In the genomic region with DNA sequence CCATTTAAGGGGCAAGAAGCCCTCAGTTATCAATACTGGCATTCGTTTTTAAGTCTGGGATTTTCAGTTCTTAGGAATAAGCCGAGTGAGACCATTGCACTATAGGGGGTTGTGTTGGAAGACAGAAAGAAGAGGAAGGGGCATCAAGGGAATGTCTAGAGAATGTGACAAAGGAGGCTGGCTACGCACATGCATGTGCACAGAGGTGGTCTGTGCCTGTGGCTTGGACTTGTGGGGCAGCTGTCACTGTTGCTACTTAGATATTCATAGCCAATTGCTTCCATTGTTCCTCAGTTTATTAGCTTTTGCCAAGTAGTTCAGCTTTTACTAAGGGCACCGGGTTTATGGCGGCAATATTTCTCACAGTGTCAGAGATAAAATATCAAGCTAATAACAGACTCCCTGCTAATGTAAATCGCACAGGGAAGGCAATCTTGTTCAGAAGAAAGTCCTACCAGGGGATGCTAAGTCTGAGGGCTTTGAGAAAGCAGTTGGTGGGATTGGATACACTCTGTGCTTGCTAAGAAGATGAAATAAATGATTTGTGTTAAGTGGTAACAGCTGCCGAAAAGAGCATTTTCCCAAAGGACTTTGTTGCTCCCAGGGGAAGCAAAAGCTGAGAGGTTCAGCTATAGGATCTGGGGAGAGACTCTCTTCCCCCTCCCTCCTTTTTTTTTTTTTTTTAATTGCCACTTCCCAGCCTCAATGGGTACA, we compare ENCODE assay signal across 16 mouse cellular contexts.
DNase-seq lines count a peak whose midpoint lies in the region; ATAC-seq and TF ChIP-seq lines count a peak whose summit lies in the region.
"Had no signal": no experiment of that assay in that cellular context is flagged by ENCODE, and none has a peak within 500 bp of the region (broad histone marks: within the 10 kb centered on the region; RNA-seq: fewer than 3 reads in every experiment).

No protein-coding gene starts in this region.

- DNase-seq in liver, postnatal 0 days: no peak
- peak; percentile 44 for DNase-seq in mesoderm, embryonic 11.5 days (ENCODE audit: low read depth, low spot score)
- peak; percentile 56 for DNase-seq in retina, postnatal 1 day
- DNase-seq in heart, adult 8-10 months (ENCODE audit: low spot score): no peak
- DNase-seq: adrenal gland, postnatal 14 days; cerebellum, postnatal 36 days; heart, postnatal 4 days; lung, embryonic 14.5 days; right cerebral cortex, postnatal 14 days had no signal

- WGBS in liver, embryonic 15.5 days (ENCODE audit: insufficient replicate concordance): 47% methylated on average over 7 of the region's 7 CpGs
- WGBS in liver, postnatal 0 days (ENCODE audit: insufficient replicate concordance): 58% methylated on average over 7 of the region's 7 CpGs
- WGBS in forebrain, embryonic 16.5 days: 29% methylated on average over 7 of the region's 7 CpGs
- WGBS in kidney, embryonic 14.5 days: 42% methylated on average over 7 of the region's 7 CpGs

- no peak for TF ChIP-seq CTCF in liver, postnatal 0 days (IDR thresholded peaks at IDR 0.05; ENCODE audit: low read depth)

- H3K27me3 ChIP-seq in liver, embryonic 15.5 days: no peaks in the 10 kb centered on the region
- no peaks in the 10 kb centered on the region for H3K27me3 ChIP-seq in liver, postnatal 0 days (ENCODE audit: insufficient read depth, low read length)
- H3K27me3 ChIP-seq in forebrain, embryonic 16.5 days (replicated peaks; ENCODE audit: control insufficient read depth, insufficient read depth, low read length): no peaks in the 10 kb centered on the region
- no peaks in the 10 kb centered on the region for H3K27me3 ChIP-seq in kidney, embryonic 14.5 days (ENCODE audit: control insufficient read depth, insufficient read depth, low read length)
- H3K27me3 ChIP-seq: limb, embryonic 15.5 days had no signal

- H3K27ac ChIP-seq in liver, embryonic 15.5 days (replicated peaks): no peak overlapping the region
- H3K27ac ChIP-seq in liver, postnatal 0 days (ENCODE audit: low read depth): no peak overlapping the region
- peak overlapping the region; percentile 12 for H3K27ac ChIP-seq in forebrain, embryonic 16.5 days (ENCODE audit: low read length)
- no peak overlapping the region for H3K27ac ChIP-seq in kidney, embryonic 14.5 days (ENCODE audit: low read depth, low read length)
- H3K27ac ChIP-seq: limb, embryonic 15.5 days had no signal

- TF ChIP-seq EP300 in liver, postnatal 0 days (IDR thresholded peaks at IDR 0.05; ENCODE audit: low read depth): no peak

- ATAC-seq in liver, embryonic 15.5 days (ENCODE audit: insufficient read depth): 0 out of 2 replicates have a peak, but pooled peaks have one; percentile 18
- no peak for ATAC-seq in liver, postnatal 0 days
- ATAC-seq in forebrain, embryonic 16.5 days: peak; percentile 57
- ATAC-seq in kidney, embryonic 14.5 days (ENCODE audit: low FRiP score, low TSS enrichment): no peak

- no peak overlapping the region for H3K4me2 ChIP-seq in liver, embryonic 15.5 days
- no peak overlapping the region for H3K4me2 ChIP-seq in liver, postnatal 0 days (ENCODE audit: low read depth, low read length)
- H3K4me2 ChIP-seq in forebrain, embryonic 16.5 days (ENCODE audit: low read length): no peak overlapping the region
- H3K4me2 ChIP-seq in kidney, embryonic 14.5 days (replicated peaks; ENCODE audit: low read depth, low read length): no peak overlapping the region
- H3K4me2 ChIP-seq: heart, embryonic 11.5 days; limb, embryonic 15.5 days; lung, embryonic 14.5 days had no signal

- no peak overlapping the region for H3K4me3 ChIP-seq in liver, embryonic 15.5 days (replicated peaks)
- no peak overlapping the region for H3K4me3 ChIP-seq in liver, postnatal 0 days (ENCODE audit: low read depth, low read length)
- no peak overlapping the region for H3K4me3 ChIP-seq in forebrain, embryonic 16.5 days (replicated peaks; ENCODE audit: low read length)
- no peak overlapping the region for H3K4me3 ChIP-seq in kidney, embryonic 14.5 days (ENCODE audit: low read length)
- H3K4me3 ChIP-seq: erythroblast, embryonic 14.5 days; limb, embryonic 15.5 days had no signal

- no peaks in the 10 kb centered on the region for H3K4me1 ChIP-seq in liver, embryonic 15.5 days (replicated peaks)
- no peaks in the 10 kb centered on the region for H3K4me1 ChIP-seq in liver, postnatal 0 days (ENCODE audit: insufficient read depth)
- H3K4me1 ChIP-seq in forebrain, embryonic 16.5 days (replicated peaks; ENCODE audit: control insufficient read depth, insufficient read depth, low read length): peaks cover 12% of the 10 kb centered on the region
- H3K4me1 ChIP-seq in kidney, embryonic 14.5 days (ENCODE audit: control insufficient read depth, insufficient read depth, low read length): no peaks in the 10 kb centered on the region
- H3K4me1 ChIP-seq: limb, embryonic 15.5 days had no signal

- no peaks in the 10 kb centered on the region for H3K9me3 ChIP-seq in liver, embryonic 15.5 days (replicated peaks)
- H3K9me3 ChIP-seq in liver, postnatal 0 days (ENCODE audit: low read length): no peaks in the 10 kb centered on the region
- no peaks in the 10 kb centered on the region for H3K9me3 ChIP-seq in forebrain, embryonic 16.5 days (ENCODE audit: control insufficient read depth, low read length)
- H3K9me3 ChIP-seq in kidney, embryonic 14.5 days (ENCODE audit: control insufficient read depth, low read length): no peaks in the 10 kb centered on the region
- H3K9me3 ChIP-seq: G1E; limb, embryonic 15.5 days had no signal

- no peak overlapping the region for H3K9ac ChIP-seq in liver, embryonic 15.5 days
- H3K9ac ChIP-seq in liver, postnatal 0 days (replicated peaks): no peak overlapping the region
- no peak overlapping the region for H3K9ac ChIP-seq in forebrain, embryonic 16.5 days (replicated peaks; ENCODE audit: low read depth, low read length)
- H3K9ac ChIP-seq in kidney, embryonic 14.5 days (ENCODE audit: low read depth, low read length): no peak overlapping the region
- H3K9ac ChIP-seq: limb, embryonic 15.5 days; lung, embryonic 14.5 days had no signal

- H3K36me3 ChIP-seq in liver, embryonic 15.5 days (replicated peaks): no peaks in the 10 kb centered on the region
- H3K36me3 ChIP-seq in liver, postnatal 0 days (replicated peaks; ENCODE audit: insufficient read depth, low read length): no peaks in the 10 kb centered on the region
- no peaks in the 10 kb centered on the region for H3K36me3 ChIP-seq in forebrain, embryonic 16.5 days (ENCODE audit: control insufficient read depth, insufficient read depth)
- no peaks in the 10 kb centered on the region for H3K36me3 ChIP-seq in kidney, embryonic 14.5 days (ENCODE audit: control insufficient read depth, insufficient read depth, low read length)
- H3K36me3 ChIP-seq: G1E; limb, embryonic 15.5 days had no signal

Comparison
In these comparisons a context has a peak if more than half of its experiments do, and no peak if none do; other contexts are left out.
1. ATAC-seq: peak in liver, embryonic 15.5 days (single experiment) and forebrain, embryonic 16.5 days (single experiment); none in liver, postnatal 0 days (single experiment) and kidney, embryonic 14.5 days (single experiment).
2. DNase-seq: peak in mesoderm, embryonic 11.5 days (single experiment) and retina, postnatal 1 day (single experiment); none in liver, postnatal 0 days (single experiment) and heart, adult 8-10 months (single experiment).